Mouse (Mus musculus): ENCODE data around the gene Dot1l.

Dot1l gene

DNA sequence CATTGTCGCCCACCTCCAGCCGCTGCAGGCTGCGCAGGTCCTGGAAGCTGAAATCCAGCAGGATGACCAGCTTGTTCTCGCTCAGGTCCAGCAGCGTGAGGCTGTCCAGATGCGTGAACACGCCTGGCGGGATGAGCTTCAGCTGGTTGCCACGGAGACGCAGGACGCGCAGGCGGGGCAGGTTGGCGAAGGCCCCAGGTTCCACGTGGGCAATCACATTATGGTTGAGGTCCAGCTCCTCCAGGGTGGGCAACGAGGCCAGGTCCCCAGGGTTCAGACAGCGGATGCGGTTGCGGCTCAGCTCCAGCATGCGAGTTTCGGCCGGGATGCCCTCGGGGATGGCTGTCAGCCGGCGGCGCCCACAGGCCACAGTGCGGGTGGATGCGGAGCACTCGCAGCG, 80.6 kb downstream of the Dot1l start:
- no peak for DNase-seq

GRCm38 (mm10) chr10:80836949-80837379, 82.0 kb downstream of the Dot1l start:
- DNase-seq: no peak

GRCm38 (mm10) chr10:80837827-80838226, 82.8 kb downstream of the Dot1l start:
- DNase-seq: no peak

GRCm38 (mm10) chr10:80838346-80838912, 83.4 kb downstream of the Dot1l start:
- no peak for DNase-seq

- no peak for DNase-seq
These were observed 84.8 kb downstream of the Dot1l start for GRCm38 (mm10) chr10:80839848-80840247.

- no peak for DNase-seq
These were observed 86.7 kb downstream of the Dot1l start for GRCm38 (mm10) chr10:80841685-80842084.

GRCm38 (mm10) chr10:80842334-80842733, 87.3 kb downstream of the Dot1l start:
- DNase-seq: no peak

DNA sequence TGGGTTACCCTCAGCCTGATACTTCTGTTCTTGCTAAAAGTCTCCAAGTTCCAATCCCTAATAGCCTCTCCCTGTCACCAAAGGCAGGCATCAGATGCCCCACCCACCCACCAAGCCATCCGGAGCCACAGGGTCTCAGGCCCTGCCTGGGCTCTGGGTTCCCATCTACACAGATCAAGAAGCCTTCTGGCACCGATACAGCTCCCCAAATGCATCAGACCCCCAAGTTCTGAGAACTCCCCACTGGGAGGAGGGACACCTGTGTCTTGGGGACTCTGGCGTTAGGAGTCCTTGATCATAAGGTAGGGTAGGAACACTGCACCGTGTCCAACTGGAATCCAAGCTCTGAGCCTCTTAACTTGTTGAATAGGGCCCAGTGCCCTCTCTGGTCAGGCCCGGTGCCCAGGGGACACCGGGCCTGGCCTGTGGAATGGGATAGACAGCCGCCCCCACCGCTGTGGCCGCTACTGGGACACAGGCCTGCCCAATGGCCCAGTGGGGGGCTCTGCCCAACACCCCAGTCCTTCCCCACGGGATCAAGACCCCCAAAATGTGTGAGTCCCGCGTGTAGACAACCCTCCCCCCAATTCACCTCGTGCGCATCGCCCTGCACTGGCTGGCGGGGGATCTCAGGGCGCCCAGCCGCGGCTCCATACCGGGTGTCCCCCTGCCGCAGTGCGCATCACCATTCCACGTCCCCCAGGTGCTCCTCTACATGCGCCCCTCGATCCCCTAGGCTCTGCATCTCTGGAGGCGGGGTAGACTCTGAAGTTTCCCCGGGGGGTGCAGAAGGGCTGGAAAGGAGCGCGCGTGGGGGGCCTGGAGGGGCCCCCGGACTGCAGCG, 88.3 kb downstream of the Dot1l start:
- DNase-seq: no peak

- DNase-seq: no peak
These were observed 89.0 kb downstream of the Dot1l start, which contains the start of gene Lingo3 for GRCm38 (mm10) chr10:80843931-80844547. TSS of gene Lingo3 (minus strand) at chr10:80844039.

Data from lung, postnatal 4 days (tissue).